Mouse (Mus musculus): ENCODE data around the gene Atp7b. TPM values are rescaled to one million over a fixed set of nuclear protein-coding genes. Genes with fewer than 3 reads are reported as not detected.

Gene Atp7b
- polyA plus RNA-seq, 1 experiment = not detected

GRCm38 (mm10) chr8:22042515-22042914 is 17.6 kb downstream of the Atp7b start:
- H3K27ac ChIP-seq (replicated peaks; ENCODE audit: low read depth, low read length) = no peak overlapping the region

GRCm38 (mm10) chr8:22040153-22040509 is 20.0 kb downstream of the Atp7b start:
- no peak overlapping the region for H3K27ac ChIP-seq (replicated peaks; ENCODE audit: low read depth, low read length)

More at GRCm38 (mm10) chr8:22042515-22042914, 17.6 kb downstream of the Atp7b start:
- no peak overlapping the region for H3K4me3 ChIP-seq (ENCODE audit: insufficient read depth, low read depth, low read length)
- H3K4me1 ChIP-seq (ENCODE audit: control insufficient read depth, insufficient read depth, insufficient read length, low read length) = no peaks in the 10 kb centered on the region

GRCm38 (mm10) chr8:22039468-22040152 is 20.5 kb downstream of the Atp7b start:
- H3K27ac ChIP-seq (replicated peaks; ENCODE audit: low read depth, low read length) = no peak overlapping the region
- H3K4me3 ChIP-seq (ENCODE audit: insufficient read depth, low read depth, low read length) = no peak overlapping the region
- H3K4me1 ChIP-seq (ENCODE audit: control insufficient read depth, insufficient read depth, insufficient read length, low read length) = no peaks in the 10 kb centered on the region

More at GRCm38 (mm10) chr8:22040153-22040509, 20.0 kb downstream of the Atp7b start:
- H3K4me1 ChIP-seq (ENCODE audit: control insufficient read depth, insufficient read depth, insufficient read length, low read length) = no peaks in the 10 kb centered on the region
- no peak overlapping the region for H3K4me3 ChIP-seq (ENCODE audit: insufficient read depth, low read depth, low read length)

GRCm38 (mm10) chr8:22037022-22037421 is 23.1 kb downstream of the Atp7b start:
- H3K4me1 ChIP-seq (ENCODE audit: control insufficient read depth, insufficient read depth, insufficient read length, low read length) = no peaks in the 10 kb centered on the region
- H3K27ac ChIP-seq (replicated peaks; ENCODE audit: low read depth, low read length) = no peak overlapping the region
- H3K4me3 ChIP-seq (ENCODE audit: insufficient read depth, low read depth, low read length) = no peak overlapping the region

GRCm38 (mm10) chr8:22036137-22036536 is 24.0 kb downstream of the Atp7b start:
- Histone ChIP-seq H3K4me3 (ENCODE audit: insufficient read depth, low read depth, low read length) (no peak overlapping the region), H3K4me1 (ENCODE audit: control insufficient read depth, insufficient read depth, insufficient read length, low read length) (no peaks in the 10 kb centered on the region), H3K27ac (replicated peaks; ENCODE audit: low read depth, low read length) (no peak overlapping the region)

- Histone ChIP-seq H3K4me3 (ENCODE audit: insufficient read depth, low read depth, low read length) (no peak overlapping the region), H3K4me1 (ENCODE audit: control insufficient read depth, insufficient read depth, insufficient read length, low read length) (no peaks in the 10 kb centered on the region), H3K27ac (replicated peaks; ENCODE audit: low read depth, low read length) (no peak overlapping the region)
Observed at GRCm38 (mm10) chr8:22030990-22031389, 29.1 kb downstream of the Atp7b start.

- Histone ChIP-seq H3K4me1 (ENCODE audit: control insufficient read depth, insufficient read depth, insufficient read length, low read length) (no peaks in the 10 kb centered on the region), H3K27ac (replicated peaks; ENCODE audit: low read depth, low read length) (no peak overlapping the region), H3K4me3 (ENCODE audit: insufficient read depth, low read depth, low read length) (no peak overlapping the region)
Observed at GRCm38 (mm10) chr8:22028973-22029372, 31.1 kb downstream of the Atp7b start.

GRCm38 (mm10) chr8:22025241-22025640 is 34.9 kb downstream of the Atp7b start:
- Histone ChIP-seq H3K4me1 (ENCODE audit: control insufficient read depth, insufficient read depth, insufficient read length, low read length) (no peaks in the 10 kb centered on the region), H3K27ac (replicated peaks; ENCODE audit: low read depth, low read length) (no peak overlapping the region), H3K4me3 (ENCODE audit: insufficient read depth, low read depth, low read length) (no peak overlapping the region)

- no peaks in the 10 kb centered on the region for H3K4me1 ChIP-seq (ENCODE audit: control insufficient read depth, insufficient read depth, insufficient read length, low read length)
- no peak overlapping the region for H3K4me3 ChIP-seq (ENCODE audit: insufficient read depth, low read depth, low read length)
- H3K27ac ChIP-seq (replicated peaks; ENCODE audit: low read depth, low read length) = no peak overlapping the region
Observed at GRCm38 (mm10) chr8:22022244-22022643, 37.9 kb downstream of the Atp7b start.

- no peak overlapping the region for H3K4me3 ChIP-seq (ENCODE audit: insufficient read depth, low read depth, low read length)
- no peak overlapping the region for H3K27ac ChIP-seq (replicated peaks; ENCODE audit: low read depth, low read length)
- no peaks in the 10 kb centered on the region for H3K4me1 ChIP-seq (ENCODE audit: control insufficient read depth, insufficient read depth, insufficient read length, low read length)
Observed at GRCm38 (mm10) chr8:22019498-22019897, 40.6 kb downstream of the Atp7b start.

- Histone ChIP-seq H3K27ac (replicated peaks; ENCODE audit: low read depth, low read length) (no peak overlapping the region), H3K4me3 (ENCODE audit: insufficient read depth, low read depth, low read length) (no peak overlapping the region), H3K4me1 (ENCODE audit: control insufficient read depth, insufficient read depth, insufficient read length, low read length) (no peaks in the 10 kb centered on the region)
Observed at GRCm38 (mm10) chr8:22017731-22018130, 42.4 kb downstream of the Atp7b start.

- Histone ChIP-seq H3K4me3 (ENCODE audit: insufficient read depth, low read depth, low read length) (peak overlapping the region; percentile 33; the same call in 1 of the 2 replicates), H3K27ac (replicated peaks; ENCODE audit: low read depth, low read length) (no peak overlapping the region), H3K4me1 (ENCODE audit: control insufficient read depth, insufficient read depth, insufficient read length, low read length) (no peaks in the 10 kb centered on the region)
Observed at GRCm38 (mm10) chr8:22013034-22013707, 46.9 kb downstream of the Atp7b start.

- no peak overlapping the region for H3K4me3 ChIP-seq (ENCODE audit: insufficient read depth, low read depth, low read length)
- no peak overlapping the region for H3K27ac ChIP-seq (replicated peaks; ENCODE audit: low read depth, low read length)
- no peaks in the 10 kb centered on the region for H3K4me1 ChIP-seq (ENCODE audit: control insufficient read depth, insufficient read depth, insufficient read length, low read length)
Observed at GRCm38 (mm10) chr8:22009403-22009802, 50.7 kb downstream of the Atp7b start.

- Histone ChIP-seq H3K4me3 (ENCODE audit: insufficient read depth, low read depth, low read length) (no peak overlapping the region), H3K4me1 (ENCODE audit: control insufficient read depth, insufficient read depth, insufficient read length, low read length) (no peaks in the 10 kb centered on the region), H3K27ac (replicated peaks; ENCODE audit: low read depth, low read length) (no peak overlapping the region)
Observed at GRCm38 (mm10) chr8:22006423-22006822, 53.7 kb downstream of the Atp7b start.

- Histone ChIP-seq H3K27ac (replicated peaks; ENCODE audit: low read depth, low read length) (no peak overlapping the region), H3K4me1 (ENCODE audit: control insufficient read depth, insufficient read depth, insufficient read length, low read length) (no peaks in the 10 kb centered on the region), H3K4me3 (ENCODE audit: insufficient read depth, low read depth, low read length) (no peak overlapping the region)
Observed at GRCm38 (mm10) chr8:22004750-22005522, 55.2 kb downstream of the Atp7b start.

All from brown adipose tissue, adult 24 weeks (tissue).